Mouse (Mus musculus) cerebellum, adult 11 months (tissue): ENCODE measurements at regions not wholly inside any gene's neighbourhood (a gene's known extent, or its start where the extent isn't known, plus 50 kb on each side); places are given as distances from the start of the nearest gene placed in this dataset.

ENCODE experiments used
- DNase-seq: peaks from one replicate; pipeline ENCODE4 v3.0.0; 2022

- no peak for DNase-seq
Measured at GRCm38 (mm10) chr10:99676557-99677098, 82.8 kb downstream of the Csl start.

DNA sequence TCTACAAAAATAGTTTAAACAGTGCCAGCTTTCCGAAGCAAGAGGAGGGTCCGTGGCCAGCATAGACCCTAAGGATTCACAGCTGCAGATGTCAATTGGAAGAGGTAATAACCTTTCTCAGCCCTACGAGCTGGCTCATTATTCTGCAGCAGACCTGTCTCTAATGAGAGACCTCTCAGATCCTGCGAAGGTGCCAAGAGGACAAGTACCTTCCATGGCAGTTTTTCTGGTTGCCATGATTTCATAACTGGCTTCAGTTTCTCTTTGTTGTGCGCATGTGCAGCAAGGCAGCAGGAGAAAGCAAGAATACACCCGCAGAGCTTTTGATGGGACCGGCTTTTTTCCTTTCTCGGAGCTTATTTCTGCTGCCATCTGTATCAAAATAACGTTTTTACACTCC, 81.4 kb downstream of the Csl start:
- no peak for DNase-seq

DNA sequence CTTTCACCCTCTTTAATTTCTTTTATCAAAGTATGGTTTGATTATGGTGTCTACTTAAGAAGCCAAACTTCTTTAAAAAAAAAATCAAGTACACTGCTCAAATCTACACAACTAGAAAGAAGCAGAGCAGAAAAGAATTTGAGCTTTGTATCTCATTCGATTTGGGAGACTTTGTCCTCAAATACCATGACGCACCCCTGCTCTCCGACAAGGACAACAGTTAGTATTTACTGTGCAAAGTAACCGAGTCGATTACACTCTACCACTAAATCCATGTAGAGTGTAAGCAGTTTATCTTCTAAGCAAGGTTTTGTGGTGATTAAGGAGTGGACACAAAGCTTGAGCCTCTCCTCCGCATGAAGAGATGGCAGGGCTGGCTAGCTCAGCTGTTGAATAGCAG, 79.6 kb downstream of the Csl start:
- DNase-seq, result no peak

DNA sequence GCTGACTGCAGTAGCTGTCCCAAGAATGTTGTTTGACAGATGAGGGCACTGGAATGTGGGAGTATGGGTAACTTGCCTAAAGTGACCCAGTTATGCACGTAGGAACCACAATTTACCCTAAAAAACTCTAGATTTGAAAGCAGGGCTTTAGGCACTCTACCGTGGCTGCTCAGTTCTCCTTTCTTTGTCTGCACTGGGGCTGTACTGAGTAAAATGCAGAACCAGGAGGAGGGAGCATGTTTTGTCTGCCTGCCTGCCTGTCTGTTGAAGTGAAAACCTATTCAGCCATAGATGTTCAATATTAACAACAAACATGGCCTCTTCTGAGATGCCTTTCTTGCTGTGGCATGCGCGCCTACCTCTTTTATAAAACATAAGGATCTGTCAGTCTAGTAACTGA, 77.5 kb downstream of the Csl start:
- no peak for DNase-seq

- DNase-seq, result no peak
Measured at GRCm38 (mm10) chr10:99682350-99682749, 77.1 kb downstream of the Csl start.

- DNase-seq, result no peak
Measured at GRCm38 (mm10) chr10:99683310-99683709, 76.1 kb downstream of the Csl start.

- DNase-seq, result no peak
Measured at GRCm38 (mm10) chr10:99685911-99686310, 73.5 kb downstream of the Csl start.

GRCm38 (mm10) chr10:99687011-99687410, 72.4 kb downstream of the Csl start:
- no peak for DNase-seq

- no peak for DNase-seq
Measured at GRCm38 (mm10) chr10:99697696-99698095, 61.8 kb downstream of the Csl start.

DNA sequence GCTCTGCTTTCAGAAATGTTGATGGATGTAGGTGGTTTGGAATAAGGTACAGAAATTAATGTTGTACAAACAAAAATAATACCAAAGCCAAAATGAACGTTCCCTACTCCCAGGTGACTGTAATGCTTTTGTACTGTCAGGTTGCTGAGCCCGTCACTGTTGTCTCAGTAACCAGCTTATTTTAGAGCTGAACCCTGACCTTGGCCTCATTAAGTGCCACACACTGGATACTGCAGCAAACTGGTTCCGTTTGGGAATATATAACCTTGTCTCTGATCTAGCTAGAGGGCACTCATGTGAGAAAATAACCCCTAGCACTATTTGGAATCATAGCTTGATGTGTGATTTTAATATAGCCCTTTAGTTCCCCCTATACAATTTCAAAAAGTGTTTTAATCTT, 60.0 kb downstream of the Csl start:
- no peak for DNase-seq

DNA sequence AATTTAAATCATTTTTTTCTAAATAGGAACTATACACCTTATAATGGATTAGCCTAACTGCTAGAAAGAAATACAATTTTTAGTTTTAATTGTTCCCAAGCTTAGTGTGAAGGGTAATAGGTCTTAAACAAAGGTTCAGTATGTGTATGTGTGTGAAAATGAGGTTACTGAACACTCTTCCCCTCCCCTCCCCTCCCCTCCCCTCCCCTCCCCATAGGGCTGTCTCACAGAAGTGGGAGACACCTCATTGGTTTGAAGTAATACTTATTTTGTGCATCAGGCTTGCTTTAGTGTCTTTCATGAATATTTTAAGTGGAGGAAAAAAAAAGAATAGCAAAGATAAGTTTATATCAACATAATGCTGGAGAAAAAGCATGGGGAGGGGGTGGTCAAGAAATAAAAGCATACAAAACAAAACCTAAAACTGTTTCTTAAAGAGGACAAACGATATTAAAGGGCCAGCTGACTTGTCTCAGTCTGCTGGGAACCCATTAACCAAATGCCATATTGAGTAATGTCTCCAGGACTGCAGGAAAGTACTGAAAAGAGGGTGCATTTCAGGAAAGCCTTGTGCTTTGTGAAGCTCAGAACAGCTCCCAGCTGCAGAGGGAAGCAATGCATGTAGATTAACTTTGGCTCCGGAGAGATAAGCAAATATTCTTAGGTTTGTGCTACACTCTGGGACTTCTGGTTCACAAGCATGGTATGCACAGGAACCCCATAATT, 59.2 kb downstream of the Csl start:
- no peak for DNase-seq
